Mouse (Mus musculus): ENCODE results near the gene Gm29289. TPM values are rescaled to one million over a fixed set of nuclear protein-coding genes. Genes with fewer than 3 reads are reported as not detected.

Gm29289 gene
- not detected for polyA plus RNA-seq (2014; fragmentation: Illumina TruSeq; extraction: RNeasy Lipid Tissue Mini Kit (QIAGEN cat#74804); ENCODE audit: low read depth, low replicate concordance)

DNA sequence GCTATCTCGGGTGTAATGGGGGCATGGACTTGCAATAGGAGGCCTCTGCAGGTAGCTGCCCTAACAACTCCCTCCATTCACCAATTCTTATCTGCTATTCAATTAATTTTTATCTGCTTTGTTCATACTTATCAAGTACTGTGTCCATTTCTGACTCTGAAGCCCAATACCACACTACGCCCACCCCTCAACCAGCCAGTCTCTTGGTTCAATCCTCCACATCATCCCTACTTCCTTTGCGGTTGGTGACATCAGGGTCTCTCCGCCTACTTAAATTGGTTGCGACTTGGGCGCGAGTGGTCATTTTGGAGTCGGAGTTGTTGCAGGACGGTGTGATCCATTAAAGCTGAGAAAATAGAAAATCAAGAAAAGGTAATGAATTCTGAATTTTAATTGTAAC, at the start of gene Gm29289:
Gene Gm29289 (plus strand): TSS at position 301 of the 400 bp plus-strand sequence.

GRCm38 (mm10) chrY:2900689-2901088, 31.7 kb upstream of the Gm29289 start, which contains the start of gene Gm10352:
Gene Gm10352, plus strand, starts transcription at chrY:2900989.

Other genes starting within 250 kb of the Gm29289 start
- gene H2al2b, start 211.9 kb upstream of the Gm29289 start, polyA plus RNA-seq (2014; fragmentation: Illumina TruSeq; extraction: RNeasy Lipid Tissue Mini Kit (QIAGEN cat#74804); ENCODE audit: low read depth, low replicate concordance): not detected
- not detected for gene Gm4064, start 136.4 kb upstream of the Gm29289 start, polyA plus RNA-seq (2014; fragmentation: Illumina TruSeq; extraction: RNeasy Lipid Tissue Mini Kit (QIAGEN cat#74804); ENCODE audit: low read depth, low replicate concordance)
- not detected for gene Rbmy, start 101.9 kb upstream of the Gm29289 start, polyA plus RNA-seq (2014; fragmentation: Illumina TruSeq; extraction: RNeasy Lipid Tissue Mini Kit (QIAGEN cat#74804); ENCODE audit: low read depth, low replicate concordance)
- not detected for gene Gm10256, start 101.9 kb upstream of the Gm29289 start, polyA plus RNA-seq (2014; fragmentation: Illumina TruSeq; extraction: RNeasy Lipid Tissue Mini Kit (QIAGEN cat#74804); ENCODE audit: low read depth, low replicate concordance)
- not detected for gene Gm10352, start 31.6 kb upstream of the Gm29289 start, polyA plus RNA-seq (2014; fragmentation: Illumina TruSeq; extraction: RNeasy Lipid Tissue Mini Kit (QIAGEN cat#74804); ENCODE audit: low read depth, low replicate concordance)